Mouse (Mus musculus) granulocyte monocyte progenitor cell, adult 5-6 weeks (primary cell): ENCODE measurements at regions not wholly inside any gene's neighbourhood (a gene's known extent, or its start where the extent isn't known, plus 50 kb on each side); places are given as distances from the start of the nearest gene placed in this dataset.

ENCODE experiments used
- ATAC-seq: replicated peaks from 2 replicates; pipeline ENCODE4 v1.8.0; 2016; ENCODE audit warnings: mild to moderate bottlenecking, moderate TSS enrichment, inconsistent platforms; ENCODE audit not compliant: poor library complexity, severe bottlenecking

- no peak for ATAC-seq
Observed at GRCm38 (mm10) chr2:172813906-172814305, 126.2 kb downstream of the Bmp7 start.

DNA sequence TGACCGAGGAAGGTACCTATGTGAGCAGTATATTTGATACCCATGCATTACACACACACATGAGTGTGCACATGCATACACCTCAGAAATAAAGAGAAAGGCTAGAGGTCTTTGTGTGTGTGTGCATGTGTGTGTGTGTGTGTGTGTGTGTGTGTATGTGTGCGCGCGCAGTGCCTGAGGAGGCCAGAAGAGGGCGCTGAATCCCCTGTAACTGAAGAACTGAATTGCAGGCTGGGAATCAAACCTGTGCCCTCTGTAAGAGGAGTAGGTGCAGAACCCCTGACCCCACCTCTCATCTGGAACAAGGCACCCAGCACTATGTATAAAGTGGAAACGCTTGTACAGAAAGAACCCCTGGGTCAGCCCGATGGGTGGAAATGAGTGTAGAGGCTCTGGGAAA lies 125.0 kb downstream of the Bmp7 start:
- ATAC-seq = no peak

- ATAC-seq = no peak
Observed at GRCm38 (mm10) chr2:172817058-172817745, 122.9 kb downstream of the Bmp7 start.
